Mouse (Mus musculus) heart, embryonic 15.5 days (tissue): Measurements from ENCODE around the gene Gm10135. TPM values are rescaled to one million over a fixed set of nuclear protein-coding genes. Genes with fewer than 3 reads are reported as not detected.
"Not testable (repeated sequence)": the region's sequence is repeated elsewhere in the genome, so short reads cannot be mapped to it uniquely, and the experiment has no call there.

Source experiments
- ATAC-seq: fragments of 200-750 bp; cut with Nextera tagmentation; replicated peaks from 2 replicates; pipeline ENCODE4 v1.8.0; 2017; ENCODE audit warnings: low read depth, moderate TSS enrichment; ENCODE audit not compliant: insufficient number of reproducible peaks, insufficient read depth, low FRiP score
- H3K27ac ChIP-seq: fragments of 300-500 bp; sonication (generic); 2 replicates; pipeline ENCODE4 v1.5.1; 2015; ENCODE audit warnings: mild to moderate bottlenecking, inconsistent platforms
- H3K27me3 ChIP-seq: fragments of 300-500 bp; sonication (generic); 2 replicates; pipeline ENCODE4 v1.6.1; 2015; ENCODE audit warnings: inconsistent platforms
- H3K36me3 ChIP-seq: fragments of 300-500 bp; sonication (generic); 2 replicates; pipeline ENCODE4 v1.6.1; 2015; ENCODE audit warnings: mild to moderate bottlenecking, inconsistent platforms
- H3K4me1 ChIP-seq: fragments of 300-500 bp; sonication (generic); replicated peaks from 2 replicates; pipeline ENCODE4 v1.6.1; 2015; ENCODE audit warnings: inconsistent platforms
- H3K4me2 ChIP-seq: fragments of 300-500 bp; sonication (generic); 2 replicates; pipeline ENCODE4 v1.6.1; 2015; ENCODE audit warnings: inconsistent platforms, mild to moderate bottlenecking, moderate library complexity
- H3K4me3 ChIP-seq: fragments of 300-500 bp; sonication (generic); 2 replicates; pipeline ENCODE4 v1.5.1; 2015; ENCODE audit warnings: mild to moderate bottlenecking, inconsistent platforms
- H3K9ac ChIP-seq: fragments of 300-500 bp; sonication (generic); 2 replicates; pipeline ENCODE4 v1.6.1; 2015; ENCODE audit warnings: mild to moderate bottlenecking, inconsistent platforms
- H3K9me3 ChIP-seq: fragments of 300-500 bp; sonication (generic); replicated peaks from 2 replicates; pipeline ENCODE4 v1.6.1; 2016; ENCODE audit warnings: inconsistent platforms
- WGBS: fragments of 180-500 bp; shearing (Covaris S2); methylation state at CpG from one replicate; pipeline ENCODE4 v1.1.7; 2015; ENCODE audit warnings: mixed read lengths; 5-methylcytosine and 5-hydroxymethylcytosine counted together
- polyA plus RNA-seq: library from polyadenylated mRNA; unstranded; fragments of >200 nt; fragmentation: Nextera tagmentation; extraction: Ambion mirVana; gene quantifications from 2 replicates; pipeline ENCODE4 v1.2.1, GENCODE M21; 2015

Gene Gm10135
- polyA plus RNA-seq, 1 experiment from 2014 or later, result not detected

GRCm38 (mm10) chr5:72960096-72960495 lies 14.4 kb downstream of the Gm10135 start:
- Histone ChIP-seq H3K27ac (no peak overlapping the region), H3K4me3 (no peak overlapping the region), H3K27me3 (no peaks in the 10 kb centered on the region), H3K4me1 (no peaks in the 10 kb centered on the region), H3K9me3 (no peaks in the 10 kb centered on the region), H3K36me3 (peaks cover 19% of the 10 kb centered on the region), H3K4me2 (no peak overlapping the region), H3K9ac (no peak overlapping the region)
- ATAC-seq, result no peak
- 77% methylated on average over 6 of the region's 6 CpGs for WGBS

DNA sequence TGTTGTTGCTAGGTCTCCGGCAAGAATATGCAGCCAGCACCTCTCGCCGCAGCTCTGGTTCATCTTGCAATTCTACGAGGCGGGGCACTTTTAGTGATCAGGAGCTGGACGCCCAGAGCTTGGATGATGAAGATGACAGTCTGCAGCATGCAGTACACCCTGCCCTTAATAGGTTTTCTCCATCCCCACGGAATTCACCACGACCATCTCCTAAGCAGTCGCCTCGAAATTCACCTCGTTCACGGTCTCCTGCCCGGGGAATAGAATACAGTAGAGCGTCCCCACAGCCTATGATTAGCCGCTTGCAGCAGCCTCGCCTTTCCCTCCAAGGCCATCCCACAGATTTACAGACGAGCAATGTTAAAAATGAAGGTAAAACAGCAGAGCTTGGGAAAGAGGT lies 17.2 kb downstream of the Gm10135 start:
- ATAC-seq, result no peak
- H3K4me1 ChIP-seq, result no peaks in the 10 kb centered on the region
- no peak overlapping the region for H3K4me3 ChIP-seq
- no peaks in the 10 kb centered on the region for H3K27me3 ChIP-seq
- H3K27ac ChIP-seq, result no peak overlapping the region
- WGBS, result 89% methylated on average over 17 of the region's 17 CpGs
- no peak overlapping the region for H3K4me2 ChIP-seq
- peaks cover 19% of the 10 kb centered on the region for H3K36me3 ChIP-seq
- H3K9me3 ChIP-seq, result no peaks in the 10 kb centered on the region
- no peak overlapping the region for H3K9ac ChIP-seq

- 81% methylated on average over 3 of the region's 3 CpGs for WGBS
- no peak for ATAC-seq
- no peaks in the 10 kb centered on the region for H3K27me3 ChIP-seq
These were observed 20.4 kb downstream of the Gm10135 start for GRCm38 (mm10) chr5:72953996-72954604.

GRCm38 (mm10) chr5:72950252-72950651 lies 24.2 kb downstream of the Gm10135 start:
- H3K4me1 ChIP-seq, result no peaks in the 10 kb centered on the region
- 88% methylated on average over 2 of the region's 2 CpGs for WGBS
- H3K27me3 ChIP-seq, result no peaks in the 10 kb centered on the region
- H3K27ac ChIP-seq, result no peak overlapping the region
- no peak overlapping the region for H3K4me3 ChIP-seq
- H3K9ac ChIP-seq, result no peak overlapping the region
- peaks cover 18% of the 10 kb centered on the region for H3K36me3 ChIP-seq
- H3K9me3 ChIP-seq, result no peaks in the 10 kb centered on the region
- H3K4me2 ChIP-seq, result no peak overlapping the region
- no peak for ATAC-seq

More at GRCm38 (mm10) chr5:72953996-72954604, 20.4 kb downstream of the Gm10135 start:
- H3K4me3 ChIP-seq, result no peak overlapping the region
- H3K4me2 ChIP-seq, result no peak overlapping the region
- no peak overlapping the region for H3K27ac ChIP-seq
- peaks cover 12% of the 10 kb centered on the region for H3K36me3 ChIP-seq
- no peaks in the 10 kb centered on the region for H3K4me1 ChIP-seq
- H3K9me3 ChIP-seq, result no peaks in the 10 kb centered on the region
- no peak overlapping the region for H3K9ac ChIP-seq

DNA sequence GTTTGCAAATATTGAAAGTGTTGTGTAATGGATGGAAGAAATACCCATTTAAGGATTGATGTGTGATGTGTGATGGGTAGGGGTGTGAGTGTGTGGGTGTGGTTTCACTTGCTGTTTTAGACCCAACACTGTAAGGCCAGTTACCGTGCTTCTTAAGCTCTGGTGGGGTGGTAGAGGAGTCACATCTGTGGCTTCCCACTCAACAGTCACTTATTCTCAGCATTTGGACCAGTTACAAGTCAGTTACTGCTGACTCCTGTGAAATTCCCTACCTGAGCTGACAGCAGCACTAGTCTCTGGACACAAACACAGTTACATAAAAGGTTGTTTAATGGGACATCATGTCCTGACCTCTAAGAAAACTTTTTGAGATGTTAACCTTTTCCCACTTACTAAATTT lies 26.4 kb downstream of the Gm10135 start:
- peaks cover 18% of the 10 kb centered on the region for H3K36me3 ChIP-seq
- ATAC-seq, result no peak
- no peaks in the 10 kb centered on the region for H3K9me3 ChIP-seq
- H3K27me3 ChIP-seq, result no peaks in the 10 kb centered on the region
- no peak overlapping the region for H3K4me2 ChIP-seq
- no peaks in the 10 kb centered on the region for H3K4me1 ChIP-seq
- WGBS, result 69% methylated on average over 1 of the region's 1 CpGs
- no peak overlapping the region for H3K4me3 ChIP-seq
- no peak overlapping the region for H3K27ac ChIP-seq
- H3K9ac ChIP-seq, result no peak overlapping the region

- 86% methylated on average over 5 of the region's 5 CpGs for WGBS
- H3K9ac ChIP-seq, result no peak overlapping the region
These were observed 33.5 kb downstream of the Gm10135 start for GRCm38 (mm10) chr5:72940906-72941432.

DNA sequence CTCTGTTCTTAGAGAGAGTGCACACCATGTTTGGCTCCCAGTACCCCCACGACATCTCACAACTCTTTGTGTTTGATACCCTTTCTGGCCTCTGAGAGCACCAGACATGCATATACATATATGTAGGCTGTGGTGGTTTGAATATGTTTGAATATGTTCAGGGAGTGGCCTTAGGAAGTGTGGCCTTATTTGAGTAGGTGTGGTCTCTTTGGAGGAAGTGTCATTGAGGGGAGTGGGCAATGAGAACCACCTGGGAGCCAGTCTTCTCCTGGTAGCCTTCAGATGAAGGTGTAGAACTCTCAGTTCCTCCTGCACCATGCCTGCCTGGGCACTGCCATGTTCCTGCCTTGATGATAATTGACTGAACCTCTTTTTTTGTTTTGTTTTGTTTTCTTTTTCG lies 35.2 kb downstream of the Gm10135 start:
- WGBS, result 92% methylated on average over 2 of the region's 2 CpGs
- H3K4me3 ChIP-seq, result no peak overlapping the region
- H3K27ac ChIP-seq, result no peak overlapping the region
- peaks cover 6% of the 10 kb centered on the region; the same call in 1 of the 2 replicates for H3K4me1 ChIP-seq
- H3K36me3 ChIP-seq, result peaks cover 4% of the 10 kb centered on the region; the same call in 1 of the 2 replicates
- H3K9me3 ChIP-seq, result no peaks in the 10 kb centered on the region
- no peak overlapping the region for H3K9ac ChIP-seq
- no peak overlapping the region for H3K4me2 ChIP-seq
- no peak for ATAC-seq
- no peaks in the 10 kb centered on the region for H3K27me3 ChIP-seq

More at GRCm38 (mm10) chr5:72940906-72941432, 33.5 kb downstream of the Gm10135 start:
- no peak for ATAC-seq
- H3K4me2 ChIP-seq, result no peak overlapping the region
- no peaks in the 10 kb centered on the region for H3K27me3 ChIP-seq
- H3K9me3 ChIP-seq, result no peaks in the 10 kb centered on the region
- no peak overlapping the region for H3K27ac ChIP-seq
- H3K36me3 ChIP-seq, result peaks cover 9% of the 10 kb centered on the region
- peaks cover 6% of the 10 kb centered on the region; the same call in 1 of the 2 replicates for H3K4me1 ChIP-seq
- no peak overlapping the region for H3K4me3 ChIP-seq

GRCm38 (mm10) chr5:72938421-72938820 lies 36.1 kb downstream of the Gm10135 start:
- not testable (repeated sequence) for H3K9ac ChIP-seq, H3K4me2 ChIP-seq, H3K27ac ChIP-seq, H3K27me3 ChIP-seq, H3K9me3 ChIP-seq, ATAC-seq, H3K4me3 ChIP-seq, H3K36me3 ChIP-seq, H3K4me1 ChIP-seq
- WGBS, result 90% methylated on average over 3 of the region's 3 CpGs

- Histone ChIP-seq H3K4me2 (no peak overlapping the region), H3K4me1 (peaks cover 11% of the 10 kb centered on the region; the same call in 1 of the 2 replicates), H3K27ac (no peak overlapping the region), H3K4me3 (no peak overlapping the region), H3K27me3 (no peaks in the 10 kb centered on the region), H3K36me3 (0 out of 2 replicates have a peak, but pooled peaks cover 4% of the 10 kb centered on the region), H3K9me3 (no peaks in the 10 kb centered on the region), H3K9ac (no peak overlapping the region)
- ATAC-seq, result no peak
- WGBS, result 90% methylated on average over 17 of the region's 17 CpGs
These were observed 41.4 kb downstream of the Gm10135 start for GRCm38 (mm10) chr5:72933026-72933675.

DNA sequence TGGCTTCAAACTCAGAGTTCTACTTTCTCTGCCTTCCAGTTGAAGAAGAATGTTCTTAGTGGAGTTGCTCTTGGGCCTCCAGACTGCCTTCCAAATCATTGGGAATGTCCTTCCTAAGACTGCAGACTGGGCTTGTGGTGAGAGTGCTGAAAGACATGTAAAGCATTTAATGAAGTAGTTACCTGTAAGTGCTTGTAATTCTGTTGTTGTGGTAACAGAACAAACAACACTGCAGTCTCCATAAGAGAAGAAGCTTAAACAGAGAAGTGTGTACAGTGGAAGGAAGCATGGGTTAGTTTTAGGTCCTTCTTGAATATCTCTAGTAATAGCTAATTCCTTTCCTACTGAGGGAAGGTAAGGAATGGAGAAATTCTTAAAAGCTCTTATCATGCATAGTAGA lies 47.4 kb downstream of the Gm10135 start:
- H3K4me3 ChIP-seq, result no peak overlapping the region
- H3K4me2 ChIP-seq, result no peak overlapping the region
- H3K9ac ChIP-seq, result no peak overlapping the region
- ATAC-seq, result no peak
- H3K9me3 ChIP-seq, result no peaks in the 10 kb centered on the region
- H3K27ac ChIP-seq, result no peak overlapping the region
- peaks cover 47% of the 10 kb centered on the region for H3K4me1 ChIP-seq
- H3K27me3 ChIP-seq, result no peaks in the 10 kb centered on the region
- no peaks in the 10 kb centered on the region for H3K36me3 ChIP-seq

GRCm38 (mm10) chr5:72922796-72923195 lies 51.7 kb downstream of the Gm10135 start:
- no peaks in the 10 kb centered on the region for H3K27me3 ChIP-seq
- 84% methylated on average over 3 of the region's 3 CpGs for WGBS
- peaks cover 52% of the 10 kb centered on the region for H3K4me1 ChIP-seq
- no peak overlapping the region for H3K4me3 ChIP-seq
- no peak overlapping the region for H3K27ac ChIP-seq
- no peaks in the 10 kb centered on the region for H3K9me3 ChIP-seq
- no peak for ATAC-seq
- H3K36me3 ChIP-seq, result no peaks in the 10 kb centered on the region
- H3K9ac ChIP-seq, result no peak overlapping the region
- no peak overlapping the region for H3K4me2 ChIP-seq

- H3K4me1 ChIP-seq, result peaks cover 53% of the 10 kb centered on the region
- no peak overlapping the region for H3K9ac ChIP-seq
- WGBS, result 76% methylated on average over 8 of the region's 8 CpGs
- H3K27ac ChIP-seq, result no peak overlapping the region
- H3K36me3 ChIP-seq, result no peaks in the 10 kb centered on the region
- H3K27me3 ChIP-seq, result no peaks in the 10 kb centered on the region
- H3K9me3 ChIP-seq, result no peaks in the 10 kb centered on the region
- H3K4me2 ChIP-seq, result no peak overlapping the region
- H3K4me3 ChIP-seq, result no peak overlapping the region
- no peak for ATAC-seq
These were observed 53.3 kb downstream of the Gm10135 start for GRCm38 (mm10) chr5:72921171-72921570.
